Mouse (Mus musculus) liver, postnatal 0 days (tissue): ENCODE results near the gene Adra1b. TPM values are rescaled to one million over a fixed set of nuclear protein-coding genes. Genes with fewer than 3 reads are reported as not detected.

Source experiments
- ATAC-seq: fragments of 200-750 bp; cut with Nextera tagmentation; 2 replicates; pipeline ENCODE4 v1.8.0; 2017; ENCODE audit warnings: mild to moderate bottlenecking, moderate library complexity
- DNase-seq: peaks from one replicate; pipeline ENCODE4 v3.0.0-alpha.2; 2016
- H3K27ac ChIP-seq: fragments of 300-500 bp; sonication (generic); 2 replicates; pipeline ENCODE4 v1.5.1; 2014; ENCODE audit warnings: antibody characterized with exemption, moderate library complexity, mild to moderate bottlenecking, low read depth
- H3K27me3 ChIP-seq: fragments of 300-500 bp; sonication (generic); 2 replicates; pipeline ENCODE4 v1.6.1; 2014; ENCODE audit warnings: low read length, control low read depth, mixed read lengths; ENCODE audit not compliant: insufficient read depth
- H3K36me3 ChIP-seq: fragments of 300-500 bp; sonication (generic); replicated peaks from 2 replicates; pipeline ENCODE4 v1.6.1; 2014; ENCODE audit warnings: mild to moderate bottlenecking, control low read depth, low read length, moderate library complexity, mixed read lengths; ENCODE audit not compliant: insufficient read depth
- H3K4me1 ChIP-seq: fragments of 300-500 bp; sonication (generic); 2 replicates; pipeline ENCODE4 v1.6.1; 2014; ENCODE audit warnings: antibody characterized with exemption, mild to moderate bottlenecking, control low read depth; ENCODE audit not compliant: insufficient read depth
- H3K4me2 ChIP-seq: fragments of 300-500 bp; sonication (generic); 2 replicates; pipeline ENCODE4 v1.6.1; 2014; ENCODE audit warnings: low read depth, mild to moderate bottlenecking, low read length, moderate library complexity, mixed read lengths
- H3K4me3 ChIP-seq: fragments of 300-500 bp; sonication (generic); 2 replicates; pipeline ENCODE4 v1.5.1; 2014; ENCODE audit warnings: low read depth, low read length
- H3K9ac ChIP-seq: fragments of 300-500 bp; sonication (generic); replicated peaks from 2 replicates; pipeline ENCODE4 v1.6.1; 2014; ENCODE audit warnings: mild to moderate bottlenecking, moderate library complexity
- H3K9me3 ChIP-seq: fragments of 300-500 bp; sonication (generic); 2 replicates; pipeline ENCODE4 v1.6.1; 2016; ENCODE audit warnings: mild to moderate bottlenecking, control low read depth, low read length, mixed read lengths
- CTCF ChIP-seq: sonication (generic); IDR thresholded peaks from 2 replicates; pipeline ENCODE4 v1.5.1; 2016; ENCODE audit warnings: antibody characterized with exemption, low read depth
- EP300 ChIP-seq: IDR thresholded peaks from 2 replicates; pipeline ENCODE4 v1.6.1; 2016; ENCODE audit warnings: antibody characterized with exemption, low read depth, mild to moderate bottlenecking
- WGBS: fragments of 180-500 bp; shearing (Covaris S2); extraction: QIAGEN DNeasy Blood & Tissue Kit; methylation state at CpG from one replicate; pipeline ENCODE4 v1.1.7; 2014; ENCODE audit not compliant: insufficient replicate concordance; 5-methylcytosine and 5-hydroxymethylcytosine counted together
- polyA plus RNA-seq: library from polyadenylated mRNA; unstranded; fragments of >200 nt; fragmentation: Nextera tagmentation; extraction: Ambion mirVana; gene quantifications from 2 replicates; pipeline ENCODE4 v1.2.1, GENCODE M21; 2015

Gene Adra1b
- polyA plus RNA-seq, 1 experiment from 2014 or later, result 6.6 TPM

DNA sequence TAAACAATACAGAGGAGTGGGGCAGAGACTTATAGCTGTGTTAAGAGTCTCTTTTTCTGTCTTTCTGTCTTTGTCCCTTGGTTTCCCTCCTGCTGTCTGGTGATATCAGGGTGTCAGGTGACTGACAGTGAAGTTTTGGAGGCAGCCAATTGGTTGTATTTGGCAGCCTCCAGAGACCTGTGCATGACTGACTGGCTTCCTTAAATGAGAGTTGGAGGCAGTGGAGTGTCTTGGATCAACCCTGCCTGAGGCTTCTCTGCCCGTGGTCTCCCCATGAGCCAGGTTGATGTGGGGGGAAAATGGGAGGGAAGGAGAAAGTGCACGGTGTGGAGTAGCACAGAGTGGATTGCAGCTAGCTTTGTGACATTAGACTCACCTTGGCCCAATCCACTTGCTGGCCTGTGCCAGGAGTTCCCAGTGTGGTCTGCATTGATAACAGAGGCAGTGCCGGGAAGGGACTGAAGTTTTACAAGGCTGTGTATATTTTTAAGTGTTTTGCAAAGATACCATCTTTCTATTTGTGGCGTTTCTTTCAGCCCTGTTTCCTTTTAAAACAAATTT is 33.2 kb downstream of the Adra1b start:
- Histone ChIP-seq H3K4me3 (no peak overlapping the region), H3K9ac (no peak overlapping the region), H3K4me1 (no peaks in the 10 kb centered on the region), H3K27me3 (no peaks in the 10 kb centered on the region), H3K9me3 (no peaks in the 10 kb centered on the region), H3K4me2 (no peak overlapping the region), H3K36me3 (no peaks in the 10 kb centered on the region), H3K27ac (no peak overlapping the region)
- DNase-seq, result no peak
- no peak for ATAC-seq
- TF ChIP-seq EP300, result no peak
- no peak for TF ChIP-seq CTCF
- WGBS, result 60% methylated on average over 4 of the region's 4 CpGs

DNA sequence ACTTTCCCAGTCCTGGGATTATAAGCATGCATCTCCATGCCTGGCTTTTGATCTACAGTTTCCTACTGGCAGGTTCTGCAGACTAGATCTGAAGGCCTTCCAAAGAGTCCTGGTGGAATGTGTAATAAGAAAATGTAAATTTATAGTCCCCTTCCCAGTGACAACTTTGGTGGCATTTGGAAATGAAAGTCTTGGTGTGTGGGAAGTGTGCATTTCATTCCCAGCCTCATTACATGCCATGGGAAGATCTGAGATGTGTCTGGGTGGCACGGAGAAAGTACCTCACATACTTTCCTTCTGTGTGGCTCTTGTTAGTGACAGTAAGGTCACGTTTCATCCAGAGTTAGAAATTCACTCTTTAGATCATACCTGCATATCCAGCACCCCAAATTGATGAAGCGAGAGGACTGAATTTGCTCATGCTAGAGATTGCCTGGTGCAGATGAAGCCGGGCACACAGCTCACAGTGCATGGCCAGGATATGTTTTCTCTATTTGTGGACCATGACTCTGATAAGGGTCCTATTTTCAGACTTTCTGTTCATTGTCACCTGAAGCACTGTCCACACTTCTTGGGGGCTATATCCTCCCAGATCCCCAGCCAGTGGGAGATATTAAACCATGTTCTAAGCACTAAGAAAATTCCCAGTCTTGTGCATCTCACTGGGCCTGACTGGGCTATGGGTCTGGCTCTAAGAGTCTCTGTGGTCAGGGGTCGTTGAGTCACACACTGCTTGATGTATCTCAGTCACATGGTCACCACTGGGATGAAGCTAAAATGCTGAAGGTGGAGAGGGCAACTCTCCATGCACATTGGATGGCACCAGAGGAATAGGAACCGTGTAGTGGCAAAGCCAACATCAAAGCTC is 35.5 kb downstream of the Adra1b start:
- H3K9me3 ChIP-seq, result no peaks in the 10 kb centered on the region
- WGBS, result 65% methylated on average over 6 of the region's 6 CpGs
- H3K36me3 ChIP-seq, result no peaks in the 10 kb centered on the region
- H3K4me3 ChIP-seq, result no peak overlapping the region
- H3K4me2 ChIP-seq, result no peak overlapping the region
- H3K27ac ChIP-seq, result no peak overlapping the region
- TF ChIP-seq CTCF (no peak), EP300 (no peak)
- no peaks in the 10 kb centered on the region for H3K27me3 ChIP-seq
- ATAC-seq (no peak), DNase-seq (no peak)
- H3K9ac ChIP-seq, result no peak overlapping the region
- no peaks in the 10 kb centered on the region for H3K4me1 ChIP-seq

DNA sequence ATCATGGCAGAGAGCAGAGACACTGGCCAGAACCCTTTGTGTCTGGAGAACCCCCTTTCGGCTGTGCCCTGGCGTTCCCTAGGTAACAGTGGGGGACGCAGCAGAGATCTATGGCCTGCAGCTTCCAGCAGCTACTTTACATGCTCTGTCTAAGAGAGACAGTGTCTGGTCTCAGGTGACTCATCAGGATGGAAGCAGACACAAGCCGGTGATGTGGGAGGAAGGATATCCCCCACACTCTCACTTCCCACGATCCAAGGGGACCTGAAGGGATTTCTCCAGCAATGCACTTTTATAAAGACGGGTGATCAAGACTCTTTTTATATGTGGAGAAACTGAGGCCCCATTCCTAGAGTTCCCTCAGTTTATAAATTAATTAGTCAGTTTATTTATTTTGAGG is 48.0 kb downstream of the Adra1b start:
- H3K4me3 ChIP-seq, result no peak overlapping the region
- no peak for DNase-seq
- ATAC-seq, result no peak
- H3K9me3 ChIP-seq, result no peaks in the 10 kb centered on the region
- H3K27ac ChIP-seq, result no peak overlapping the region
- no peaks in the 10 kb centered on the region for H3K36me3 ChIP-seq
- 74% methylated on average over 6 of the region's 6 CpGs for WGBS
- TF ChIP-seq EP300 (no peak), CTCF (no peak)
- H3K4me1 ChIP-seq, result 0 out of 2 replicates have a peak, but pooled peaks cover 3% of the 10 kb centered on the region
- no peak overlapping the region for H3K9ac ChIP-seq
- H3K4me2 ChIP-seq, result no peak overlapping the region
- no peaks in the 10 kb centered on the region for H3K27me3 ChIP-seq

GRCm38 (mm10) chr11:43848056-43848455 is 53.0 kb downstream of the Adra1b start:
- ATAC-seq, result no peak
- no peak overlapping the region for H3K27ac ChIP-seq
- 78% methylated on average over 4 of the region's 4 CpGs for WGBS

GRCm38 (mm10) chr11:43841596-43841995 is 59.4 kb downstream of the Adra1b start:
- H3K9ac ChIP-seq, result no peak overlapping the region
- H3K9me3 ChIP-seq, result no peaks in the 10 kb centered on the region
- ATAC-seq (no peak), DNase-seq (no peak)
- H3K36me3 ChIP-seq, result no peaks in the 10 kb centered on the region
- H3K4me2 ChIP-seq, result no peak overlapping the region
- WGBS, result 69% methylated on average over 10 of the region's 10 CpGs
- no peak overlapping the region for H3K4me3 ChIP-seq
- no peak for TF ChIP-seq CTCF
- no peak for TF ChIP-seq EP300
- no peaks in the 10 kb centered on the region for H3K4me1 ChIP-seq
- H3K27ac ChIP-seq, result no peak overlapping the region
- 0 out of 2 replicates have a peak, but pooled peaks cover 1% of the 10 kb centered on the region for H3K27me3 ChIP-seq

More at GRCm38 (mm10) chr11:43848056-43848455, 53.0 kb downstream of the Adra1b start:
- no peak for DNase-seq
- no peaks in the 10 kb centered on the region for H3K27me3 ChIP-seq
- H3K36me3 ChIP-seq, result no peaks in the 10 kb centered on the region
- H3K4me2 ChIP-seq, result no peak overlapping the region
- TF ChIP-seq EP300 (no peak), CTCF (no peak)
- no peak overlapping the region for H3K4me3 ChIP-seq
- no peak overlapping the region for H3K9ac ChIP-seq
- H3K9me3 ChIP-seq, result no peaks in the 10 kb centered on the region
- 0 out of 2 replicates have a peak, but pooled peaks cover 3% of the 10 kb centered on the region for H3K4me1 ChIP-seq

- DNase-seq (no peak), ATAC-seq (no peak)
- Histone ChIP-seq H3K27ac (no peak overlapping the region), H3K9ac (no peak overlapping the region), H3K4me2 (no peak overlapping the region), H3K4me3 (no peak overlapping the region), H3K36me3 (no peaks in the 10 kb centered on the region), H3K27me3 (peaks cover 10% of the 10 kb centered on the region; the same call in 1 of the 2 replicates), H3K9me3 (no peaks in the 10 kb centered on the region), H3K4me1 (peaks cover 2% of the 10 kb centered on the region; the same call in 1 of the 2 replicates)
- TF ChIP-seq EP300 (no peak), CTCF (no peak)
- WGBS, result 56% methylated on average over 6 of the region's 6 CpGs
Measured at GRCm38 (mm10) chr11:43840491-43840890, 60.5 kb downstream of the Adra1b start.
